In the genomic region with DNA sequence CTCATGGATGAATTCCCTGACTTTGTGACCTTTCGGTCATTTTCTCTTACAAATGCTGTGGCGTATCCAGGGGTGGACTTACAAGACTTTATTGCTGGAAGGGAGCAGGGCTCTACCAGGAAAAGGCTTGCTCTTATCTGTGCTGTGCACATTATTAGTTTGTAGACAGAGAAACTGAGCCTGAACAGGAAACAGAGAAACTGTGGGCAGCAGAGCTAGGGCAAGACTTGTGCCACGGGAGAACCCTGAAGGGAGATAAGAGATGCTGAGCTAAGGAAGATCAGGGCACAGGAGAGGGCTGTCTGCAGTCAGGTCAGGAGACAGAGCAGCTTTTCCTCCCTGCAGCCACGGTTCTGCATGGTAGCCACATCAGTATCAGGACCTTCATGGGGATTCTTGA, we compare ENCODE assay signal across 27 mouse cellular contexts.
DNase-seq lines count a peak whose midpoint lies in the region; ATAC-seq and TF ChIP-seq lines count a peak whose summit lies in the region.
"Had no signal": no experiment of that assay in that cellular context is flagged by ENCODE, and none has a peak within 500 bp of the region (broad histone marks: within the 10 kb centered on the region; RNA-seq: fewer than 3 reads in every experiment).

No protein-coding gene starts in this region.

- peak overlapping the region; percentile 54 for H3K4me3 ChIP-seq in megakaryocyte, embryonic 14.5 days (replicated peaks)
- H3K4me3 ChIP-seq in erythroblast, embryonic 14.5 days (replicated peaks) = peak overlapping the region; percentile 9
- no peak overlapping the region for H3K4me3 ChIP-seq in liver, embryonic 14.5 days (ENCODE audit: insufficient read depth in 1 of 2, low read depth in 2 of 2, low read length in 2 of 2)
- H3K4me3 ChIP-seq: heart, embryonic 10.5 days; limb, embryonic 12.5 days; midbrain, embryonic 10.5 days; myocyte; neural tube, embryonic 13.5 days had no signal

- no peak for TF ChIP-seq CTCF in liver, embryonic 14.5 days (IDR thresholded peaks at IDR 0.05; ENCODE audit: low read depth)

- peak overlapping the region; percentile 32 for H3K27ac ChIP-seq in liver, embryonic 14.5 days
- H3K27ac ChIP-seq: heart, embryonic 10.5 days; hindbrain, embryonic 14.5 days; limb, embryonic 12.5 days; midbrain, embryonic 10.5 days; neural tube, embryonic 13.5 days had no signal

- peaks cover 26% of the 10 kb centered on the region for H3K9me3 ChIP-seq in megakaryocyte, embryonic 14.5 days
- H3K9me3 ChIP-seq in erythroblast, embryonic 14.5 days (ENCODE audit: control insufficient read depth, low read length) = peaks cover 15% of the 10 kb centered on the region
- H3K9me3 ChIP-seq in liver, embryonic 14.5 days (ENCODE audit: control insufficient read depth, low read length) = no peaks in the 10 kb centered on the region
- H3K9me3 ChIP-seq: heart, embryonic 10.5 days had no signal

- no peaks in the 10 kb centered on the region for H3K27me3 ChIP-seq in megakaryocyte, embryonic 14.5 days (replicated peaks)
- H3K27me3 ChIP-seq in erythroblast, embryonic 14.5 days (ENCODE audit: control insufficient read depth) = no peaks in the 10 kb centered on the region
- H3K27me3 ChIP-seq in liver, embryonic 14.5 days (ENCODE audit: control insufficient read depth, insufficient read depth, low read length) = no peaks in the 10 kb centered on the region
- H3K27me3 ChIP-seq: limb, embryonic 12.5 days; neural tube, embryonic 13.5 days had no signal

- DNase-seq in liver, embryonic 14.5 days (ENCODE audit: low read depth in 3 of 3, low spot score in 3 of 3) = peak; percentile 57 to 76 (median 58)
- no peak for DNase-seq in T-cell, adult 2 months (ENCODE audit: low spot score)
- DNase-seq in left cerebral cortex, adult 8-10 months (ENCODE audit: low spot score in 2 of 2) = no peak
- DNase-seq in gastrocnemius, adult 8-10 months (ENCODE audit: low spot score in 2 of 2) = no peak
- DNase-seq: adrenal gland, postnatal 36 days; cerebellum, adult 2 months; cerebellum, postnatal 36 days; forebrain, postnatal 0 days; gastrocnemius, postnatal 36 days; heart, postnatal 4 days; kidney, adult 2 months; kidney, postnatal 10 days; lung, adult 2 months; lung, postnatal 14 days; retina, postnatal 1 day; thymus, adult 18-20 months had no signal

- H3K36me3 ChIP-seq in megakaryocyte, embryonic 14.5 days (replicated peaks; ENCODE audit: low read length) = peaks cover 31% of the 10 kb centered on the region
- H3K36me3 ChIP-seq in erythroblast, embryonic 14.5 days (ENCODE audit: control insufficient read depth) = peaks cover 2% of the 10 kb centered on the region; the same call in 1 of the 2 replicates
- H3K36me3 ChIP-seq in liver, embryonic 14.5 days (replicated peaks; ENCODE audit: control insufficient read depth, insufficient read depth, low read depth) = no peaks in the 10 kb centered on the region
- H3K36me3 ChIP-seq: midbrain, embryonic 10.5 days had no signal

- 10% methylated on average over 4 of the region's 4 CpGs for WGBS in liver, embryonic 14.5 days (ENCODE audit: insufficient replicate concordance)

- no peak overlapping the region for H3K9ac ChIP-seq in liver, embryonic 14.5 days (replicated peaks)
- H3K9ac ChIP-seq: forebrain, postnatal 0 days; hindbrain, embryonic 14.5 days; limb, embryonic 12.5 days; neural tube, embryonic 13.5 days had no signal

- ATAC-seq in megakaryocyte, adult 5-6 weeks (ENCODE audit: poor library complexity, severe bottlenecking) = no peak
- peak; percentile 92 for ATAC-seq in liver, embryonic 14.5 days (ENCODE audit: insufficient read depth)
- ATAC-seq in activated CD4-positive, CD25-positive, alpha-beta regulatory T cell, adult 4 months = no peak
- ATAC-seq: forebrain, postnatal 0 days; midbrain, embryonic 16.5 days had no signal

- H3K4me1 ChIP-seq in megakaryocyte, embryonic 14.5 days = peaks cover 54% of the 10 kb centered on the region
- peaks cover 53% of the 10 kb centered on the region for H3K4me1 ChIP-seq in erythroblast, embryonic 14.5 days (ENCODE audit: control insufficient read depth)
- peaks cover 21 to 36% of the 10 kb centered on the region in 2 experiments for H3K4me1 ChIP-seq in liver, embryonic 14.5 days (replicated peaks; ENCODE audit: control insufficient read depth in 2 of 2, insufficient read depth in 2 of 2, low read length in 1 of 2)
- H3K4me1 ChIP-seq: limb, embryonic 12.5 days; midbrain, embryonic 10.5 days; neural tube, embryonic 13.5 days had no signal

- TF ChIP-seq EP300 in liver, embryonic 14.5 days (IDR thresholded peaks at IDR 0.05; ENCODE audit: low read depth) = peak; percentile 79; the same call in 1 of the 2 replicates

- peak overlapping the region; percentile 50 for H3K4me2 ChIP-seq in liver, embryonic 14.5 days (ENCODE audit: low read depth)
- H3K4me2 ChIP-seq: hindbrain, embryonic 14.5 days; limb, embryonic 12.5 days; neural tube, embryonic 13.5 days had no signal

Comparison
In these comparisons a context has a peak if more than half of its experiments do, and no peak if none do; other contexts are left out.
1. H3K4me3 ChIP-seq: peak in megakaryocyte, embryonic 14.5 days (single experiment) and erythroblast, embryonic 14.5 days (single experiment); none in liver, embryonic 14.5 days (0 of 2).
2. DNase-seq: peak in liver, embryonic 14.5 days (3 of 3); none in T-cell, adult 2 months (single experiment), left cerebral cortex, adult 8-10 months (0 of 2) and gastrocnemius, adult 8-10 months (0 of 2).